Mouse (Mus musculus) midbrain, embryonic 14.5 days (tissue): ENCODE measurements at regions not wholly inside any gene's neighbourhood (a gene's known extent, or its start where the extent isn't known, plus 50 kb on each side); places are given as distances from the start of the nearest gene placed in this dataset.

Experiments used
- ATAC-seq: fragments of 200-750 bp; cut with Nextera tagmentation; 2 replicates; pipeline ENCODE4 v1.8.0; 2017; ENCODE audit warnings: moderate number of reproducible peaks, moderate library complexity; ENCODE audit not compliant: low FRiP score, low TSS enrichment
- DNase-seq: peaks from one replicate; pipeline ENCODE4 v3.0.0-alpha.2; 2015
- H3K27ac ChIP-seq: fragments of 300-500 bp; sonication (generic); replicated peaks from 2 replicates; pipeline ENCODE4 v1.5.1; 2014; ENCODE audit warnings: mild to moderate bottlenecking, low read depth, low read length, moderate library complexity
- H3K27me3 ChIP-seq: fragments of 300-500 bp; sonication (generic); 2 replicates; pipeline ENCODE4 v1.6.1; 2014; ENCODE audit warnings: low read length, control low read depth, mixed read lengths; ENCODE audit not compliant: control insufficient read depth, insufficient read depth
- H3K36me3 ChIP-seq: fragments of 300-500 bp; sonication (generic); 2 replicates; pipeline ENCODE4 v1.6.1; 2014; ENCODE audit warnings: low read length, control low read depth; ENCODE audit not compliant: control insufficient read depth, insufficient read depth
- H3K4me1 ChIP-seq: fragments of 300-500 bp; sonication (generic); 2 replicates; pipeline ENCODE4 v1.6.1; 2014; ENCODE audit warnings: mild to moderate bottlenecking, antibody characterized with exemption, low read length, control low read depth; ENCODE audit not compliant: control insufficient read depth, insufficient read depth
- H3K4me2 ChIP-seq: fragments of 300-500 bp; sonication (generic); 2 replicates; pipeline ENCODE4 v1.6.1; 2014; ENCODE audit warnings: mild to moderate bottlenecking, low read length, moderate library complexity
- H3K4me3 ChIP-seq: fragments of 300-500 bp; sonication (generic); replicated peaks from 2 replicates; pipeline ENCODE4 v1.5.1; 2014; ENCODE audit warnings: low read depth, low read length
- H3K9ac ChIP-seq: fragments of 300-500 bp; sonication (generic); replicated peaks from 2 replicates; pipeline ENCODE4 v1.6.1; 2014; ENCODE audit warnings: mild to moderate bottlenecking, low read length, moderate library complexity
- H3K9me3 ChIP-seq: fragments of 300-500 bp; sonication (generic); 2 replicates; pipeline ENCODE4 v1.6.1; 2016; ENCODE audit warnings: low read length, control low read depth, mixed read lengths; ENCODE audit not compliant: control insufficient read depth
- WGBS: fragments of 180-500 bp; shearing (Covaris S2); extraction: QIAGEN DNeasy Blood & Tissue Kit; methylation state at CpG from one replicate; pipeline ENCODE4 v1.1.7; 2014; 5-methylcytosine and 5-hydroxymethylcytosine counted together

DNA sequence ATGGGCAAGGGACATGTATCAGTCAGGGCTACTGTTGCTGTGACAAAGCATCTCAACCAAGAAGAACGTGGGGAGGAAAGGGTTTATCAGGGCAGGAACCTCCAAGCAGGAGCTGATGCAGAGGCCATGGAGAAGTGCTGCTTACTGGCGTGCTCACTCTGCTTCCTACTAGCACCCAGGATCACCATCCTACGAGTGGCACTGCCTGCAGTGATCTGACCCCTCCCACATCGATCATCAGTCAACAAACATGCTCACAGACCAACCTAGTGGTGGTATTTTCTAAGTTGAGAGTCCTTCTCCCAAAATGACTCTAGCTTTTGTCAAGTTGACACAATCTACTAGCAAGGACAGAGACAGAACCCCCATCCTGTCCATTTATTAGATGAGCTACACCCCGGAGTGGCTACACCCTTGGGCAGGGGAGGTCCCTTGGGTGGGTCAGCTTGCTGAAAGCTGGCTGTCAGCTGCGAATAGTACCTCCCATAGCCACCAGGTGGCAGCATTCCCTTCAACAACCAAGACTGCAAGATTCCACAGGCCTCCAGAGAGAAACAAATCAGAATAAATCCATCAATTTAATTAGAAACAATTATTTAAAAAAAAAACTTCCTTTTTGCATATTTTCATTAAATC is 99.9 kb upstream of the Ralgapa2 start:
- no peak overlapping the region for H3K4me2 ChIP-seq
- H3K27me3 ChIP-seq = no peaks in the 10 kb centered on the region
- H3K36me3 ChIP-seq = no peaks in the 10 kb centered on the region
- H3K4me3 ChIP-seq = no peak overlapping the region
- no peak overlapping the region for H3K9ac ChIP-seq
- no peaks in the 10 kb centered on the region for H3K9me3 ChIP-seq
- ATAC-seq (peak; percentile 49; the same call in 1 of the 2 replicates), DNase-seq (peak; percentile 88)
- H3K4me1 ChIP-seq = no peaks in the 10 kb centered on the region
- H3K27ac ChIP-seq = no peak overlapping the region
- WGBS = 43% methylated on average over 6 of the region's 6 CpGs

DNA sequence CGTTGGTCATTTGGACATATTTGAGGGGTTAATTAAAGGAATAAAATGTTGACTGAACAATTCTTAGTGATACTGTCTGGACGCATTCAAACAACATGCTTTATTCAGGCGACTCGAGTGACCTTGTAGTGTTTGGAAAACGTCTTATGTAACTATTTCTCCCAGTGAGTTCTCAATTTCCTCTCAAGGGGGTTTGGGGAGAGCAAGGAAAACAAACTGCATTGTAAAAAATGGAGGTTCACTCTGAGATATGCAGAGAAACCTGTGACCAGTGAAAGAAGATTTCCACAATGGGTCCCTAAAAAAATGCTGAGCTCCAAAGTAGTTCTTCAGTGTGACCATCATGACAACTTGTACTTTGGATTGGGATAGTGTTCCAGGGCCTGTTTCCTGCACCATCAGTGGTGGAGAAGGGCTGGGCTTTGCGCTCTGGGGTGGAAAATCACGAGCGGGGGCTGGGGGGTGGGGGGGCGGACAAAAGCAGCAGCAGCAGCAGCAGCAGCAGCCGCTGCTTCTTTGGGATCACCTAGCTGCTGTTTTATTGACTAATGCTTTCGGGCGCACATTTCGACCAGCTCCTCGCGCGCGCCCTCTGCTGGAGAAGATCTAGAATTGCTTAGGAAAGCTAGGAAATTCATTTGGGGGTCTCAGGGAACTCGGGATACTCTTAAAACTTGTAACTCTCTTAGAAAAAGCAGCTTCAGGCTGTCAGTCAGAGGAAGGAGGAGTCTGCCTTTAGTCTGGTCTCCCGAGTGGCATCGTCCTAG is 100.6 kb upstream of the Ralgapa2 start:
- WGBS = 6% methylated on average over 20 of the region's 20 CpGs
- Histone ChIP-seq H3K9ac (no peak overlapping the region), H3K27ac (no peak overlapping the region), H3K36me3 (no peaks in the 10 kb centered on the region), H3K9me3 (no peaks in the 10 kb centered on the region), H3K4me2 (peak overlapping the region; percentile 56), H3K27me3 (no peaks in the 10 kb centered on the region), H3K4me3 (no peak overlapping the region), H3K4me1 (no peaks in the 10 kb centered on the region)
- peak; percentile 42; the same call in 1 of the 2 replicates for ATAC-seq
- DNase-seq = peak; percentile 83

DNA sequence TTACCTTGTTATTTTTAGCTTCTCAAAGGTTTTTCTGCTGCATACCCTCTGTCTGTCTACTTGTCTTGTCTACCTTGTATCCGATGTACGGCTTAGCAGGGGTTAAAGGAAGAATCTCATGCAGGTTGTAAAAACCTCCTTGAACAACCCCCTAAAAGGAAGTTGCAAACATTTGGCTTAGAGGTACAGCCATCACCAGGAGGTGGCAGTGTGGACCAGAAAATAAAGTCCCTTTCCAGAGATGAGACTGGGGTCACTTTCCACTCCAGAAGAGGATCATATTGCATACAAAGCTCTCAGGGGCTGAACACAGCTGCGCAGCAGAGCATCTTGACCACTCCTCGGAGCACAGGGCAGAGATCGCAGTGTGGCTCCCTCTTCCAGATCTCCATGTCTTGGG is 109.0 kb upstream of the Ralgapa2 start:
- Histone ChIP-seq H3K36me3 (no peaks in the 10 kb centered on the region), H3K9me3 (no peaks in the 10 kb centered on the region), H3K9ac (no peak overlapping the region), H3K27me3 (peaks cover 16% of the 10 kb centered on the region; the same call in 1 of the 2 replicates), H3K4me3 (no peak overlapping the region), H3K4me2 (no peak overlapping the region), H3K27ac (no peak overlapping the region), H3K4me1 (no peaks in the 10 kb centered on the region)
- peak; percentile 89 for DNase-seq
- 13% methylated on average over 5 of the region's 5 CpGs for WGBS
- peak; percentile 40; the same call in 1 of the 2 replicates for ATAC-seq

DNA sequence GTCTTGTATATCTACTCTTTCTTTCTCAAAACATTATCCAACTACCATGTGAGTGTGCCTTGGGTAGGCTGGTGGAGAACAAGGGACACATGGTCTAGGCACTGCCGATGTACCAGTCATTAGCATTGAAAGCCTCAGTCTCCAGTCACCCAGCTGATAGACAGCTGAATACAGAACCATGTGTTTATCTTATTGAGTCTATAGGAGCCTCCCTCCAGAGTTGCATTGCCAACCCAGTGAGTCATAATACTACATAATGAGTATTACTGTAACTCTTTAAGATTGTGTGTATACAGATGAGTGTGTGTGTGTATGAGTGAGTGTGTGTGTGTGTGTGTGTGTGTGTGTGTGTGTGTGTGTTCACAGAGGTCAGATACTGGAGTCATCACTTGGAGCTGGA is 110.9 kb upstream of the Ralgapa2 start:
- no peaks in the 10 kb centered on the region for H3K9me3 ChIP-seq
- DNase-seq (no peak), ATAC-seq (no peak)
- H3K9ac ChIP-seq = no peak overlapping the region
- no peak overlapping the region for H3K4me3 ChIP-seq
- peaks cover 16% of the 10 kb centered on the region; the same call in 1 of the 2 replicates for H3K27me3 ChIP-seq
- H3K36me3 ChIP-seq = no peaks in the 10 kb centered on the region
- H3K27ac ChIP-seq = no peak overlapping the region
- 95% methylated on average over 1 of the region's 1 CpGs for WGBS
- H3K4me2 ChIP-seq = no peak overlapping the region
- no peaks in the 10 kb centered on the region for H3K4me1 ChIP-seq

- Histone ChIP-seq H3K9me3 (no peaks in the 10 kb centered on the region), H3K4me3 (no peak overlapping the region), H3K4me2 (no peak overlapping the region), H3K27me3 (peaks cover 16% of the 10 kb centered on the region; the same call in 1 of the 2 replicates), H3K9ac (no peak overlapping the region), H3K36me3 (no peaks in the 10 kb centered on the region), H3K4me1 (no peaks in the 10 kb centered on the region), H3K27ac (no peak overlapping the region)
- DNase-seq (no peak), ATAC-seq (no peak)
- WGBS = 51% methylated on average over 5 of the region's 5 CpGs
Observed at GRCm38 (mm10) chr2:146624207-146624606, 112.1 kb upstream of the Ralgapa2 start.

- no peaks in the 10 kb centered on the region for H3K4me1 ChIP-seq
- H3K27me3 ChIP-seq = peaks cover 18% of the 10 kb centered on the region; the same call in 1 of the 2 replicates
- H3K9ac ChIP-seq = no peak overlapping the region
- no peak overlapping the region for H3K27ac ChIP-seq
- H3K4me2 ChIP-seq = no peak overlapping the region
- no peaks in the 10 kb centered on the region for H3K9me3 ChIP-seq
- ATAC-seq = no peak
- DNase-seq = no peak
- H3K36me3 ChIP-seq = no peaks in the 10 kb centered on the region
- no peak overlapping the region for H3K4me3 ChIP-seq
- WGBS = 44% methylated on average over 5 of the region's 5 CpGs
Observed at GRCm38 (mm10) chr2:146625166-146625751, 113.1 kb upstream of the Ralgapa2 start.

DNA sequence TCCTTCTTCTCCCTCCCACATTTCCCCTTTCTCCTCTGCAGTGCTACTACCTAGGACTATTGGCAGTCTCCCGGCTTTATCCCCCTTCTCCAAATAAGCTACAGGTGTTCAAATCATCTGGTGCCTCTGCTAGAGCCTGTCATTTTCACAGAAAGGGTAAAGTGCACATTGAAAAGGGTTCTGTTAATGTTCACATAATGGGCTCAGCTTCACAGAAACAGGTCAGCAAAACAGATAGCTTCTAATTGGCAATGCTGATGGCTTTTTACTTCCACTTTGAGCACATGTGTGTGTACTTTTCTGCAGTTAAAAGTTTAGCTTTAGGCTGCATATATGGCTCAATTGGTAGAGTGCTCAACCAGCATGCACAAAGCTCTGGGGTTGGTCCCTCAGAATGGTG is 114.4 kb upstream of the Ralgapa2 start:
- H3K4me1 ChIP-seq = no peaks in the 10 kb centered on the region
- no peak overlapping the region for H3K4me2 ChIP-seq
- no peak overlapping the region for H3K4me3 ChIP-seq
- H3K36me3 ChIP-seq = no peaks in the 10 kb centered on the region
- H3K9ac ChIP-seq = no peak overlapping the region
- no peak for ATAC-seq
- H3K27me3 ChIP-seq = peaks cover 29% of the 10 kb centered on the region
- H3K9me3 ChIP-seq = no peaks in the 10 kb centered on the region
- WGBS = 74% methylated on average over 1 of the region's 1 CpGs
- H3K27ac ChIP-seq = no peak overlapping the region
- DNase-seq = no peak

GRCm38 (mm10) chr2:146630179-146630578 is 118.0 kb upstream of the Ralgapa2 start:
- H3K9ac ChIP-seq = no peak overlapping the region
- ATAC-seq (no peak), DNase-seq (no peak)
- H3K4me1 ChIP-seq = no peaks in the 10 kb centered on the region
- 77% methylated on average over 3 of the region's 3 CpGs for WGBS
- no peaks in the 10 kb centered on the region for H3K9me3 ChIP-seq
- H3K36me3 ChIP-seq = no peaks in the 10 kb centered on the region
- no peak overlapping the region for H3K27ac ChIP-seq
- H3K4me3 ChIP-seq = no peak overlapping the region
- no peak overlapping the region for H3K4me2 ChIP-seq
- H3K27me3 ChIP-seq = peaks cover 45% of the 10 kb centered on the region
